Mouse (Mus musculus) ES-Bruce4 (cell line): ENCODE data around the gene Hoxb2.

Source experiments
- CTCF ChIP-seq: IDR thresholded peaks from one replicate; pipeline ENCODE4 v1.8.1; 2011; ENCODE audit warnings: low read depth, low read length
- EP300 ChIP-seq: IDR thresholded peaks from 2 replicates; pipeline ENCODE4 v1.6.1; 2011; ENCODE audit warnings: low read depth, low read length; ENCODE audit not compliant: insufficient read depth
- POLR2A ChIP-seq: IDR thresholded peaks from one replicate; pipeline ENCODE4 v1.8.1; 2011; ENCODE audit warnings: low read length; ENCODE audit not compliant: insufficient read depth

GRCm38 (mm10) chr11:96314671-96315343, 35.5 kb upstream of the Hoxb2 start:
- TF ChIP-seq CTCF (no peak), POLR2A (no peak), EP300 (no peak)
